Mouse (Mus musculus) right cerebral cortex, postnatal 36 days (tissue): Measurements from ENCODE around the gene Clspn.

Source experiments
- DNase-seq, 2 experiments: peaks; one replicate each; pipeline ENCODE4 v3.0.0; 2022; ENCODE audit warnings: low spot score in 2 of 2, mixed read lengths in 1 of 2

Gene Clspn

GRCm38 (mm10) chr4:126563798-126564197 is 7.1 kb downstream of the Clspn start:
- no peak for DNase-seq

GRCm38 (mm10) chr4:126567243-126567642 is 10.5 kb downstream of the Clspn start:
- DNase-seq: no peak

GRCm38 (mm10) chr4:126569783-126570182 is 13.0 kb downstream of the Clspn start:
- DNase-seq: no peak

- DNase-seq: peak; percentile 26 to 58
Measured at GRCm38 (mm10) chr4:126576281-126576680, 19.5 kb downstream of the Clspn start.

- no peak for DNase-seq
Measured at GRCm38 (mm10) chr4:126577920-126578319, 21.2 kb downstream of the Clspn start.

- DNase-seq: no peak
Measured at GRCm38 (mm10) chr4:126579077-126579476, 22.3 kb downstream of the Clspn start.

GRCm38 (mm10) chr4:126585739-126586138 is 29.0 kb downstream of the Clspn start:
- no peak for DNase-seq

GRCm38 (mm10) chr4:126592039-126592438 is 35.3 kb downstream of the Clspn start:
- no peak for DNase-seq

GRCm38 (mm10) chr4:126599971-126600754 is 43.4 kb downstream of the Clspn start:
- peak in 1 of 2 experiments; percentile 6 for DNase-seq

GRCm38 (mm10) chr4:126601597-126602444 is 45.1 kb downstream of the Clspn start:
- no peak for DNase-seq

- no peak for DNase-seq
Measured at GRCm38 (mm10) chr4:126602445-126602762, 45.7 kb downstream of the Clspn start.

GRCm38 (mm10) chr4:126604141-126604540 is 47.4 kb downstream of the Clspn start:
- no peak for DNase-seq

GRCm38 (mm10) chr4:126605751-126606150 is 49.0 kb downstream of the Clspn start:
- no peak for DNase-seq

- DNase-seq: peak; percentile 76 to 81
Measured at GRCm38 (mm10) chr4:126609606-126610181, 53.0 kb downstream of the Clspn start, which contains the start of gene 5730409E04Rik. TSS of gene 5730409E04Rik (plus strand) at chr4:126609818.

GRCm38 (mm10) chr4:126611991-126612390 is 55.3 kb downstream of the Clspn start:
- DNase-seq: no peak

GRCm38 (mm10) chr4:126616312-126616711 is 59.6 kb downstream of the Clspn start:
- DNase-seq: no peak

GRCm38 (mm10) chr4:126619691-126620330 is 63.1 kb downstream of the Clspn start:
- DNase-seq: no peak

GRCm38 (mm10) chr4:126620349-126620874 is 63.7 kb downstream of the Clspn start:
- no peak for DNase-seq

- DNase-seq: no peak
Measured at GRCm38 (mm10) chr4:126627021-126627681, 70.4 kb downstream of the Clspn start.

- DNase-seq: no peak
Measured at GRCm38 (mm10) chr4:126631922-126632321, 75.2 kb downstream of the Clspn start.

- DNase-seq: no peak
Measured at GRCm38 (mm10) chr4:126632668-126633067, 75.9 kb downstream of the Clspn start.
